Mouse (Mus musculus): Measurements from ENCODE around the gene Atg3. TPM values are rescaled to one million over a fixed set of nuclear protein-coding genes. Genes with fewer than 3 reads are reported as not detected.

The Atg3 gene
- total RNA-seq (2012; rRNA removed) (23.8 and 25.8 TPM in 2 replicates), polyA plus RNA-seq (2012; ENCODE audit: insufficient read depth in 1 of 2, insufficient read length in 2 of 2, low read depth in 1 of 2, low replicate concordance in 2 of 2, missing spikeins in 1 of 2) (10 to 100 TPM in 1 of 2 experiments, not detected in 1; 39.8 TPM)

DNA sequence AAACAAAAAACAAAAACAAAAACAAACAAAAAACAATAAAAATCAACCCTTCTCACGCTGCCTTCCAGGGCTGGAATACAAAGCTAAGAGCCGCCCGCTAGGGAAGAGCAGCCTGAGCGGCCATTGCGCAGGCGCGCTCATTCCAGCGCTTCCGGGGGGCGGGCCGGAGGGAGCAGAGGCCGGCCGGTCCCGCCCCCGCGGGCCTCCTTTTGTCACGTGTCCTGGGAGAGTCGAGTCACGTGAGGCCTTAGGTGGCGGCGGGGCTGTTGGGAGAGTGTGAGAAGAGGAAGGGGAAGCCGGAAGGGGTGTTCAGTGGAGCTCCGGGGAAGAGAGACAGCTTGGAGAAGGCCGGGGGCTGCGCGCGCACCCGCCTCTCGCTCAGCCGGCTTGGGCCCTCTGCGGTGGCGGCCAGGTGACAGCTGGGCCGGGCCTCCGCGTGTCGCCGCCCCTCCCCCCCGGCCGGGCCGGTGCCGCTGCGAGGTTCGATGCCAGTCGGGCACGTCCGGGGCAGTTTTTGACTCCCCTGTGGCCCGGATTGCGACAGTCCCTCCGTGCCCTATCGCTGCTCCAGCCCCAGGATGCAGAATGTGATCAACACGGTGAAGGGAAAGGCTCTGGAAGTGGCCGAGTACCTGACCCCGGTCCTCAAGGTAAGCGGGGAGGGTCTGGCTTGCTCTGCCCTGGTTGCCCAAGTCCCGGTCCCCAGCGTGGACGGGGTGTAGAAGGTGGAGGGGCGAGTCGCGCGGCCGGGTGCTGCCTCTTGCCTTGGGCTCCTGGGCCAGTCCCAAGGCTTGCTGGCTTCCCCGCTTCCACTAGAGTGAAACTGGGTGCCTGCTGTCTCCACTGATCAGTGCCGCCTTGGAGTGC is at the start of gene Atg3, which contains the start of gene Slc35a5:
Gene Atg3, plus strand, starts transcription at position 264 of the 867 bp plus-strand sequence.
Gene Slc35a5, minus strand, starts transcription at position 185 of the 867 bp plus-strand sequence.
- H3K79me2 ChIP-seq (ENCODE audit: control insufficient read depth, insufficient read depth, low read length, poor library complexity), result peaks cover 24% of the 10 kb centered on the region
- no peaks in the 10 kb centered on the region for H3K9me3 ChIP-seq (replicated peaks; ENCODE audit: insufficient read depth, low read length)
- H3K27ac ChIP-seq (ENCODE audit: control insufficient read depth, low read depth, low read length), result peak within 1 kb of the TSS; percentile 93
- H3K4me3 ChIP-seq (ENCODE audit: control insufficient read depth in 1 of 2, insufficient read depth in 1 of 2, low read depth in 2 of 2, low read length in 2 of 2), result peak within 1 kb of the TSS; percentile 79 to 99
- peak; percentile 98 for DNase-seq (ENCODE audit: low read depth, low spot score)
- H3K4me1 ChIP-seq (ENCODE audit: control insufficient read depth in 1 of 2, insufficient read depth in 2 of 2, low read length in 2 of 2), result peaks cover 2 to 13% of the 10 kb centered on the region in 2 experiments
- peaks cover 2 to 16% of the 10 kb centered on the region in 2 experiments for H3K36me3 ChIP-seq (ENCODE audit: control insufficient read depth in 1 of 2, insufficient read depth in 2 of 2, low read length in 2 of 2)
- H3K9ac ChIP-seq (ENCODE audit: control insufficient read depth, low read depth, low read length, poor library complexity, severe bottlenecking), result peak within 1 kb of the TSS; percentile 91
- no peaks in the 10 kb centered on the region for H3K27me3 ChIP-seq (ENCODE audit: control insufficient read depth in 1 of 2, insufficient read depth in 2 of 2, low read length in 2 of 2)
- TF ChIP-seq USF2 (IDR thresholded peaks at IDR 0.05; ENCODE audit: borderline replicate concordance in 1 of 2, insufficient read depth in 1 of 2, low read depth in 1 of 2, low read length in 2 of 2), result peak; percentile 94 to 99
- peak; percentile 42; the same call in 1 of the 2 replicates for TF ChIP-seq MYC (IDR thresholded peaks at IDR 0.05; ENCODE audit: low read depth, low read length)
- peak; percentile 73 for TF ChIP-seq NRF1 (IDR thresholded peaks at IDR 0.05; ENCODE audit: insufficient read depth, low read depth, low read length, poor library complexity, severe bottlenecking)
- no peak for TF ChIP-seq CTCF (IDR thresholded peaks at IDR 0.05 in 2 of 3, conservative IDR thresholded peaks at IDR 0.05 in 1 of 3; ENCODE audit: control insufficient read depth in 1 of 3, insufficient read depth in 1 of 3, low read depth in 2 of 3, low read length in 3 of 3, poor library complexity in 1 of 3, severe bottlenecking in 1 of 3)
- TF ChIP-seq MYB (IDR thresholded peaks at IDR 0.05; ENCODE audit: low read depth, low read length), result no peak
- peak; percentile 83 for TF ChIP-seq HCFC1 (IDR thresholded peaks at IDR 0.05; ENCODE audit: low read depth, low read length)
- TF ChIP-seq MAZ (IDR thresholded peaks at IDR 0.05; ENCODE audit: low read depth, low read length), result peak; percentile 25; the same call in 1 of the 2 replicates
- TF ChIP-seq TCF12 (IDR thresholded peaks at IDR 0.05; ENCODE audit: low read depth, low read length), result peak; percentile 25
- peak; percentile 94 for TF ChIP-seq ELF1 (IDR thresholded peaks at IDR 0.05; ENCODE audit: low read depth, low read length)
- peak; percentile 84 for TF ChIP-seq SIN3A (IDR thresholded peaks at IDR 0.05; ENCODE audit: low read length)
- peak in 1 of 2 experiments; percentile 20; a peak in 1 of 4 replicates for TF ChIP-seq EP300 (IDR thresholded peaks at IDR 0.05; ENCODE audit: low read depth in 1 of 2, low read length in 2 of 2)
- peak; percentile 76 for TF ChIP-seq TBP (IDR thresholded peaks at IDR 0.05; ENCODE audit: low read depth, low read length)
- no peak for TF ChIP-seq E2F4 (IDR thresholded peaks at IDR 0.05; ENCODE audit: borderline replicate concordance, low read depth, low read length)
- TF ChIP-seq BHLHE40 (IDR thresholded peaks at IDR 0.05; ENCODE audit: borderline replicate concordance, low read depth, low read length), result peak; percentile 95
- TF ChIP-seq USF1 (IDR thresholded peaks at IDR 0.05; ENCODE audit: low read depth, low read length), result peak; percentile 100
- TF ChIP-seq ETS1 (IDR thresholded peaks at IDR 0.05; ENCODE audit: low read depth, low read length), result peak; percentile 71
- 0 out of 2 replicates have a peak, but pooled peaks have one; percentile 49 for TF ChIP-seq UBTF (IDR thresholded peaks at IDR 0.05; ENCODE audit: borderline replicate concordance, insufficient read depth, low read depth, low read length)
- peak; percentile 75; the same call in 1 of the 2 replicates for TF ChIP-seq POLR2AphosphoS2 (IDR thresholded peaks at IDR 0.05; ENCODE audit: low read length)
- no peak for TF ChIP-seq ZKSCAN1 (IDR thresholded peaks at IDR 0.05; ENCODE audit: low read depth, low read length)
- TF ChIP-seq GATA1 (IDR thresholded peaks at IDR 0.05; ENCODE audit: low read depth, low read length), result no peak
- TF ChIP-seq NELFE (IDR thresholded peaks at IDR 0.05; ENCODE audit: low read depth, low read length), result peak; percentile 78
- TF ChIP-seq MAX (IDR thresholded peaks at IDR 0.05; ENCODE audit: low read length), result peak; percentile 98
- peak; percentile 30 to 90; a peak in 3 of 4 replicates for TF ChIP-seq POLR2A (IDR thresholded peaks at IDR 0.05; ENCODE audit: control insufficient read depth in 1 of 2, insufficient read depth in 1 of 2, low read depth in 1 of 2, low read length in 2 of 2, poor library complexity in 1 of 2)
- TF ChIP-seq CHD2 (IDR thresholded peaks at IDR 0.05; ENCODE audit: low read length), result no peak
- no peak for TF ChIP-seq GABPA (IDR thresholded peaks at IDR 0.05; ENCODE audit: low read depth, low read length)
- peak; percentile 70 for TF ChIP-seq MXI1 (IDR thresholded peaks at IDR 0.05; ENCODE audit: low read depth, low read length)
